Mouse (Mus musculus): ENCODE data around the gene Prr13.

GRCm38 (mm10) chr15:102421437-102421836 is 37.4 kb upstream of the Prr13 start:
- TF ChIP-seq POLR2A (IDR thresholded peaks at IDR 0.05; ENCODE audit: control insufficient read depth, extremely low read depth, insufficient read depth, low read length, poor library complexity) (no peak), CTCF (IDR thresholded peaks at IDR 0.05; ENCODE audit: borderline replicate concordance, control insufficient read depth, extremely low read depth, insufficient read depth, low read length, poor library complexity) (no peak)

Data from thymus, adult 2 months (tissue).